Mouse (Mus musculus) CH12.LX (cell line): ENCODE measurements around the gene Ccdc189. TPM values are rescaled to one million over a fixed set of nuclear protein-coding genes. Genes with fewer than 3 reads are reported as not detected.

Experiments used
- DNase-seq: peaks from one replicate; pipeline ENCODE4 v3.0.0-alpha.2; 2013; ENCODE audit errors: extremely low read depth
- H3K27ac ChIP-seq: 2 replicates; pipeline ENCODE4 v1.5.1; 2012; ENCODE audit warnings: low read depth, mild to moderate bottlenecking, control low read depth, moderate library complexity; ENCODE audit not compliant: insufficient read depth
- H3K27me3 ChIP-seq: replicated peaks from 2 replicates; pipeline ENCODE3; 2012; ENCODE audit warnings: inconsistent platforms
- H3K36me3 ChIP-seq, 2 experiments: replicated peaks in 1 of 2; 2 replicates each; pipeline versions ENCODE3 to v1.6.1; 2012; ENCODE audit warnings: inconsistent platforms in 1 of 2, low read length in 1 of 2, mild to moderate bottlenecking in 1 of 2, mixed read lengths in 1 of 2, moderate library complexity in 1 of 2; ENCODE audit not compliant: control insufficient read depth in 1 of 2, insufficient read depth in 1 of 2
- H3K4me1 ChIP-seq, 2 experiments: 2 replicates each; pipeline ENCODE4 v1.6.1; 2012; ENCODE audit warnings: inconsistent platforms in 1 of 2, moderate library complexity in 1 of 2; ENCODE audit not compliant: insufficient read depth in 2 of 2, control insufficient read depth in 1 of 2
- H3K4me2 ChIP-seq: 2 replicates; pipeline ENCODE4 v1.6.1; 2012; ENCODE audit warnings: low read depth, mild to moderate bottlenecking, control low read depth; ENCODE audit not compliant: poor library complexity, insufficient read depth, severe bottlenecking
- H3K4me3 ChIP-seq, 3 experiments: fragments of 150-350 bp in 1 of 3; sonication (generic) in 1 of 3; replicated peaks in 1 of 3; 2 replicates each; pipeline versions ENCODE3 to v1.5.1; 2011 to 2012; ENCODE audit warnings: low read depth in 2 of 3, low read length in 2 of 3, mild to moderate bottlenecking in 2 of 3, moderate library complexity in 2 of 3, control low read depth in 1 of 3, improper control_type of control experiment in 1 of 3, inconsistent platforms in 1 of 3, mixed read lengths in 1 of 3; ENCODE audit not compliant: poor library complexity in 1 of 3
- H3K79me2 ChIP-seq: replicated peaks from 2 replicates; pipeline ENCODE4 v1.6.1; 2012; ENCODE audit warnings: mild to moderate bottlenecking, moderate library complexity; ENCODE audit not compliant: control insufficient read depth, poor library complexity, insufficient read depth, severe bottlenecking; ENCODE audit errors: extremely low read depth
- H3K9ac ChIP-seq: 2 replicates; pipeline ENCODE4 v1.6.1; 2012; ENCODE audit warnings: low read depth, mild to moderate bottlenecking, control low read depth, moderate library complexity; ENCODE audit not compliant: insufficient read depth
- H3K9me3 ChIP-seq: replicated peaks from 2 replicates; pipeline ENCODE3; 2012; ENCODE audit warnings: low read length, inconsistent platforms, mixed read lengths
- BHLHE40 ChIP-seq: IDR thresholded peaks from 2 replicates; pipeline ENCODE4 v1.6.1; 2011; ENCODE audit warnings: mild to moderate bottlenecking, low read depth, low read length, improper control_type of control experiment
- CTCF ChIP-seq, 2 experiments: IDR thresholded peaks in 1 of 2; conservative IDR thresholded peaks in 1 of 2; 2 replicates each; pipeline ENCODE4 v1.5.1; 2011 to 2012; ENCODE audit warnings: low read depth in 2 of 2, low read length in 2 of 2, improper control_type of control experiment in 1 of 2, inconsistent platforms in 1 of 2, mild to moderate bottlenecking in 1 of 2, moderate library complexity in 1 of 2
- E2F4 ChIP-seq: IDR thresholded peaks from 2 replicates; pipeline ENCODE4 v1.6.1; 2011; ENCODE audit warnings: low read depth, low read length, improper control_type of control experiment; ENCODE audit not compliant: insufficient replicate concordance
- ELF1 ChIP-seq: IDR thresholded peaks from 2 replicates; pipeline ENCODE4 v1.6.1; 2014; ENCODE audit warnings: low read depth, mild to moderate bottlenecking, inconsistent platforms, low read length, improper control_type of control experiment
- EP300 ChIP-seq: IDR thresholded peaks from 2 replicates; pipeline ENCODE4 v1.6.1; 2011; ENCODE audit warnings: low read length, improper control_type of control experiment
- GABPA ChIP-seq: IDR thresholded peaks from 2 replicates; pipeline ENCODE4 v1.6.1; 2012; ENCODE audit warnings: low read depth, low read length, improper control_type of control experiment, inconsistent platforms; ENCODE audit not compliant: insufficient replicate concordance
- IRF4 ChIP-seq: IDR thresholded peaks from 2 replicates; pipeline ENCODE4 v1.6.1; 2014; ENCODE audit warnings: low read depth, mild to moderate bottlenecking, inconsistent platforms, low read length, improper control_type of control experiment
- JUND ChIP-seq: conservative IDR thresholded peaks from 2 replicates; pipeline ENCODE4 v1.6.1; 2011; ENCODE audit warnings: low read depth, low read length, improper control_type of control experiment
- KAT2A ChIP-seq: IDR thresholded peaks from 2 replicates; pipeline ENCODE4 v1.6.1; 2012; ENCODE audit warnings: low read length, improper control_type of control experiment, inconsistent platforms; ENCODE audit not compliant: insufficient replicate concordance
- MAX ChIP-seq: IDR thresholded peaks from 2 replicates; pipeline ENCODE4 v1.6.1; 2011; ENCODE audit warnings: low read length, improper control_type of control experiment
- MYC ChIP-seq: IDR thresholded peaks from 2 replicates; pipeline ENCODE4 v1.6.1; 2011; ENCODE audit warnings: low read depth, mild to moderate bottlenecking, improper control_type of control experiment, low read length
- NELFE ChIP-seq: IDR thresholded peaks from 2 replicates; pipeline ENCODE4 v1.6.1; 2011; ENCODE audit warnings: low read depth, low read length, improper control_type of control experiment
- NRF1 ChIP-seq: IDR thresholded peaks from 2 replicates; pipeline ENCODE4 v1.6.1; 2014; ENCODE audit warnings: low read depth, mild to moderate bottlenecking, inconsistent platforms, low read length, improper control_type of control experiment, moderate library complexity
- PAX5 ChIP-seq: IDR thresholded peaks from 2 replicates; pipeline ENCODE4 v1.6.1; 2012; ENCODE audit warnings: low read length, inconsistent platforms, mixed read lengths
- POLR2A ChIP-seq: IDR thresholded peaks from 2 replicates; pipeline ENCODE4 v1.6.1; 2011; ENCODE audit warnings: low read depth, mild to moderate bottlenecking, improper control_type of control experiment, low read length
- POLR2AphosphoS2 ChIP-seq: IDR thresholded peaks from 2 replicates; pipeline ENCODE4 v1.6.1; 2011; ENCODE audit warnings: low read depth, low read length, improper control_type of control experiment
- RAD21 ChIP-seq: IDR thresholded peaks from 2 replicates; pipeline ENCODE4 v1.6.1; 2011; ENCODE audit warnings: low read depth, mild to moderate bottlenecking, low read length, improper control_type of control experiment, moderate library complexity
- SIN3A ChIP-seq: IDR thresholded peaks from 2 replicates; pipeline ENCODE4 v1.6.1; 2012; ENCODE audit warnings: low read length, improper control_type of control experiment, inconsistent platforms
- SMC3 ChIP-seq: IDR thresholded peaks from 2 replicates; pipeline ENCODE4 v1.6.1; 2011; ENCODE audit warnings: low read depth, low read length, improper control_type of control experiment
- TCF12 ChIP-seq: IDR thresholded peaks from 2 replicates; pipeline ENCODE4 v1.6.1; 2014; ENCODE audit warnings: low read depth, mild to moderate bottlenecking, inconsistent platforms, low read length, improper control_type of control experiment
- UBTF ChIP-seq: IDR thresholded peaks from 2 replicates; pipeline ENCODE4 v1.6.1; 2012; ENCODE audit warnings: low read depth, mild to moderate bottlenecking, inconsistent platforms, low read length, improper control_type of control experiment, moderate library complexity
- USF1 ChIP-seq: IDR thresholded peaks from 2 replicates; pipeline ENCODE4 v1.6.1; 2014; ENCODE audit warnings: low read depth, mild to moderate bottlenecking, inconsistent platforms, low read length, improper control_type of control experiment
- USF2 ChIP-seq: conservative IDR thresholded peaks from 2 replicates; pipeline ENCODE4 v1.6.1; 2011; ENCODE audit warnings: low read depth, low read length, improper control_type of control experiment
- ZC3H11A ChIP-seq: IDR thresholded peaks from 2 replicates; pipeline ENCODE4 v1.6.1; 2012; ENCODE audit warnings: low read depth, mild to moderate bottlenecking, inconsistent platforms, low read length, improper control_type of control experiment
- ZMIZ1 ChIP-seq: IDR thresholded peaks from 2 replicates; pipeline ENCODE4 v1.6.1; 2012; ENCODE audit warnings: low read depth, mild to moderate bottlenecking, inconsistent platforms, low read length, improper control_type of control experiment
- ZNF384 ChIP-seq: IDR thresholded peaks from 2 replicates; pipeline ENCODE4 v1.6.1; 2012; ENCODE audit warnings: low read depth, low read length, improper control_type of control experiment, inconsistent platforms
- dilution Hi-C: fragments of 300-500 bp; cut with MboI; formaldehyde crosslinking; loops from 2 replicates; pipeline ENCODE4 v1.14.3; 2020; ENCODE audit warnings: low sequenced_read_pairs; ENCODE audit not compliant: extremely low pct_unique_long_range_greater_than_20kb, extremely low pct_ligation_motif_present
- in situ Hi-C: fragments of 300-500 bp; cut with MboI; formaldehyde crosslinking; loops from 3 replicates; pipeline ENCODE4 v1.14.3; 2019; ENCODE audit warnings: low sequenced_read_pairs, low pct_ligation_motif_present, low pct_unique_long_range_greater_than_20kb, mixed read lengths
- polyA plus RNA-seq: library from polyadenylated mRNA; unstranded; fragments of >175 nt; gene quantifications from 2 replicates; pipeline ENCODE4 v1.2.1, GENCODE M21; 2012; ENCODE audit warnings: low read depth; ENCODE audit not compliant: insufficient read length
- total RNA-seq, 2 experiments: library from RNA; depleted of rRNA; stranded (reverse); fragments of 300-350 nt in 1 of 2; fragments of >200 nt in 1 of 2; gene quantifications; 2 replicates each; pipeline ENCODE4 v1.2.3; 2012 to 2014

Ccdc189 gene
- total and polyA plus RNA-seq, 3 experiments: 2.1 to 2.9 (median 2.2) TPM

DNA sequence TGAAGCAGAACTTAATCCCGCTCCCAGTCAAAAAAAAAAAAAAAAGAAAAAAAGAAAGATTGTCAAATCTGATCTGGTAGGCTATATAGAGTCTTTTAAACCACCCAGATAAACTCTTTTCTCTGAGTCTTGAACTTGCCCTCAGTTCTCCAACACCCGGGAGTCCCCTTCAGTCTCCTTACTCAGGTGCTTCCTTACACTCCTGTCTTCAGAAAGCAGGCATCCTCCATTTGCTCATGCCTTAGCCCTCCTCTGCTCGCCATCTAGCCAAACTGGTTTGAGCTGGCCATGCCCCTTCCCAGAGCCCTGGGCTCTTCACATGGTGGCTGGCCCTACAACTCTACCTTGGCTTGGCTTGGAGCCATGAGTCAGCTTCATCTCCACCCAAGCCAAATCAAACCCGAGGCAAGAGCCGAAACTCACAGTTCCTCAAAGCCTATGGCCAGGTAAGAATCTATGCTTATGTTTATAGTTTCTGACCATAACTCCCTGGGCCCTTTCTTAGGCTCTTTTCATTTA is 27.0 kb downstream of the Ccdc189 start, which contains the start of gene Tmem265:
Gene Tmem265, plus strand, starts transcription at position 51 of the 519 bp plus-strand sequence.
- in situ Hi-C loops: loop anchor here (5.0 kb wide), 1 partner anchor 34 kb away; no protein-coding TSS in a partner anchor
- H3K36me3 ChIP-seq: peaks cover 48 to 84% of the 10 kb centered on the region in 2 experiments
- H3K9ac ChIP-seq: no peak within 1 kb of the TSS
- dilution Hi-C loops: no loop called here
- no peak for DNase-seq
- TF ChIP-seq JUND: no peak
- no peak for TF ChIP-seq SIN3A
- no peak for TF ChIP-seq GABPA
- no peak for TF ChIP-seq MAX
- TF ChIP-seq PAX5: no peak
- no peak for TF ChIP-seq POLR2AphosphoS2
- no peak for TF ChIP-seq E2F4
- TF ChIP-seq USF1: no peak
- TF ChIP-seq KAT2A: no peak
- TF ChIP-seq ELF1: no peak
- no peak for TF ChIP-seq CTCF (conservative IDR thresholded peaks at IDR 0.05 in 1 of 2, IDR thresholded peaks at IDR 0.05 in 1 of 2; ENCODE audit: low read depth in 2 of 2, low read length in 2 of 2)
- TF ChIP-seq, all 38 proteins: peak for 0
- H3K27me3 ChIP-seq: no peaks in the 10 kb centered on the region
- H3K4me3 ChIP-seq: no peak within 1 kb of the TSS
- H3K4me2 ChIP-seq: no peak within 1 kb of the TSS
- H3K4me1 ChIP-seq: no peaks in the 10 kb centered on the region; a peak in 1 of 4 replicates
- H3K9me3 ChIP-seq: no peaks in the 10 kb centered on the region
- no peak within 1 kb of the TSS for H3K27ac ChIP-seq
- H3K79me2 ChIP-seq: no peaks in the 10 kb centered on the region

- H3K36me3 ChIP-seq: peaks cover 49 to 85% of the 10 kb centered on the region in 2 experiments
- DNase-seq: no peak
These were observed 27.8 kb downstream of the Ccdc189 start for GRCm38 (mm10) chr7:127560580-127560979.

More at GRCm38 (mm10) chr7:127560580-127560979, 27.8 kb downstream of the Ccdc189 start:
- Histone ChIP-seq H3K4me2 (no peak overlapping the region), H3K79me2 (no peaks in the 10 kb centered on the region), H3K9ac (no peak overlapping the region), H3K4me3 (no peak overlapping the region), H3K27ac (no peak overlapping the region), H3K27me3 (no peaks in the 10 kb centered on the region), H3K9me3 (no peaks in the 10 kb centered on the region), H3K4me1 (no peaks in the 10 kb centered on the region)
- TF ChIP-seq NELFE: no peak
- no peak for TF ChIP-seq USF1
- TF ChIP-seq POLR2A: no peak
- no peak for TF ChIP-seq IRF4
- no peak for TF ChIP-seq PAX5
- no peak for TF ChIP-seq KAT2A
- TF ChIP-seq BHLHE40: no peak
- no peak for TF ChIP-seq USF2
- TF ChIP-seq RAD21: no peak
- no peak for TF ChIP-seq NRF1
- TF ChIP-seq MYC: no peak
- no peak for TF ChIP-seq ZC3H11A
- TF ChIP-seq GABPA: no peak
- no peak for TF ChIP-seq ZNF384
- TF ChIP-seq UBTF: no peak
- TF ChIP-seq ZMIZ1: no peak
- TF ChIP-seq TCF12: no peak
- no peak for TF ChIP-seq SMC3
- TF ChIP-seq EP300: no peak
- dilution Hi-C loops: no loop called here
- in situ Hi-C loops: loop anchor here (5.0 kb wide), 1 partner anchor 33 kb away; no protein-coding TSS in a partner anchor
